8 mouse cellular contexts compared by ENCODE assay signal in genomic region chr1:136781561-136782025, GRCm38 (mm10).
DNase-seq lines count a peak whose midpoint lies in the region; ATAC-seq and TF ChIP-seq lines count a peak whose summit lies in the region.

No protein-coding gene starts in this region.

- no peak for TF ChIP-seq POLR2A in lung, adult 2 months (IDR thresholded peaks at IDR 0.05; ENCODE audit: borderline replicate concordance, extremely low read depth, low read depth, low read length)

- H3K9me3 ChIP-seq in embryonic facial prominence, embryonic 15.5 days (replicated peaks) = no peaks in the 10 kb centered on the region
- no peaks in the 10 kb centered on the region for H3K9me3 ChIP-seq in kidney, embryonic 14.5 days (ENCODE audit: control insufficient read depth, low read length)

- no peak overlapping the region for H3K9ac ChIP-seq in embryonic facial prominence, embryonic 15.5 days
- peak overlapping the region; percentile 18; the same call in 1 of the 2 replicates for H3K9ac ChIP-seq in kidney, embryonic 14.5 days (ENCODE audit: low read depth, low read length)

- peak overlapping the region; percentile 34; the same call in 1 of the 2 replicates for H3K27ac ChIP-seq in embryonic facial prominence, embryonic 15.5 days (replicated peaks)
- H3K27ac ChIP-seq in kidney, embryonic 14.5 days (ENCODE audit: low read depth, low read length) = 0 out of 2 replicates have a peak overlapping the region, but pooled peaks have one; percentile 17

- H3K4me1 ChIP-seq in embryonic facial prominence, embryonic 15.5 days = peaks cover 13% of the 10 kb centered on the region
- H3K4me1 ChIP-seq in kidney, embryonic 14.5 days (ENCODE audit: control insufficient read depth, insufficient read depth, low read length) = peaks cover 17% of the 10 kb centered on the region
- H3K4me1 ChIP-seq in lung, adult 2 months (ENCODE audit: control insufficient read depth, insufficient read depth, low read length) = peaks cover 21% of the 10 kb centered on the region

- peak overlapping the region; percentile 45 for H3K4me2 ChIP-seq in embryonic facial prominence, embryonic 15.5 days (replicated peaks)
- peak overlapping the region; percentile 35 for H3K4me2 ChIP-seq in kidney, embryonic 14.5 days (replicated peaks; ENCODE audit: low read depth, low read length)

- H3K36me3 ChIP-seq in embryonic facial prominence, embryonic 15.5 days = no peaks in the 10 kb centered on the region
- H3K36me3 ChIP-seq in kidney, embryonic 14.5 days (ENCODE audit: control insufficient read depth, insufficient read depth, low read length) = no peaks in the 10 kb centered on the region

- DNase-seq in ovary, postnatal 14 days (ENCODE audit: low spot score) = peak; percentile 5
- DNase-seq in ovary, adult 18-20 months (ENCODE audit: low spot score) = no peak
- peak; percentile 17 for DNase-seq in lung, adult 2 months
- DNase-seq in retina, postnatal 1 day = peak; percentile 80
- DNase-seq in gastrocnemius, postnatal 14 days = no peak
- DNase-seq in thymus, postnatal 0 days (ENCODE audit: low spot score) = no peak

- H3K27me3 ChIP-seq in embryonic facial prominence, embryonic 15.5 days = no peaks in the 10 kb centered on the region
- no peaks in the 10 kb centered on the region; the same call in 1 of the 2 replicates for H3K27me3 ChIP-seq in kidney, embryonic 14.5 days (ENCODE audit: control insufficient read depth, insufficient read depth, low read length)

- no peak for TF ChIP-seq CTCF in lung, adult 2 months (IDR thresholded peaks at IDR 0.05; ENCODE audit: insufficient read depth, low read length)

- 31% methylated on average over 18 of the region's 18 CpGs for WGBS in embryonic facial prominence, embryonic 15.5 days
- WGBS in kidney, embryonic 14.5 days = 30% methylated on average over 18 of the region's 18 CpGs
- WGBS in lung, adult 2 months = 18% methylated on average over 18 of the region's 18 CpGs

- intact Hi-C loops in gastrocnemius, postnatal 14 days (cut with DNase I; ENCODE audit: low total_unique reads) = no loop called here

- ATAC-seq in embryonic facial prominence, embryonic 15.5 days (ENCODE audit: insufficient number of reproducible peaks, low FRiP score, low TSS enrichment, low read depth) = no peak
- no peak for ATAC-seq in kidney, embryonic 14.5 days (ENCODE audit: low FRiP score, low TSS enrichment)

- peak overlapping the region; percentile 28 for H3K4me3 ChIP-seq in embryonic facial prominence, embryonic 15.5 days (replicated peaks)
- peak overlapping the region; percentile 17; the same call in 1 of the 2 replicates for H3K4me3 ChIP-seq in kidney, embryonic 14.5 days (ENCODE audit: low read length)
- H3K4me3 ChIP-seq in lung, adult 2 months (replicated peaks; ENCODE audit: extremely low read depth, low read depth, low read length) = peak overlapping the region; percentile 58

Comparison
In these comparisons a context has a peak if more than half of its experiments do, and no peak if none do; other contexts are left out.
1. DNase-seq: peak in ovary, postnatal 14 days (single experiment), lung, adult 2 months (single experiment) and retina, postnatal 1 day (single experiment); none in ovary, adult 18-20 months (single experiment), gastrocnemius, postnatal 14 days (single experiment) and thymus, postnatal 0 days (single experiment).
2. Peak in every context shown above with its lines, with median percentiles within 50 percentile points of each other: H3K4me3 ChIP-seq.